Mouse (Mus musculus): ENCODE measurements around the gene Arid1b. TPM values are rescaled to one million over a fixed set of nuclear protein-coding genes. Genes with fewer than 3 reads are reported as not detected.

The Arid1b gene
- total and polyA plus RNA-seq, 3 experiments, result 6.1 to 12.4 (median 9.7) TPM

DNA sequence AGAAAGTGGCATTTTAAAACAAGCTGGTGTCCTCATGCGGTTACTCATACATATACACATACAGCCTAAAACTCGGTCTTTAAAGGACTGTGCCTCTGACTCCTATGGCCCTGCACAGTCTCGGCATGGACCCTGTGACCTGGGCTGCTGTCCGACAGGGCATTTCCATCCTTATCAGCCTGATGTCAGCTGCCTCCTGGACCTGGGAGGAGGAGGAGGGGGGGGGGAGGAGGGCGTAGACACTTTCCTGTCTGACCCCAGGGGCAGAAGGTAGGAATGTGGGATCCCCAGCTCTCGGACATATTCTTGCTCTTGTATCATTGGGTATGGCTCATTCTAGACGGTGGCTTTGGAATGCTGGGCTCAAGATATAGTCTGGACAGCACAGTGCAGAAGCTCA is 16.6 kb downstream of the Arid1b start:
- H3K27ac ChIP-seq (ENCODE audit: insufficient read depth, low read depth), result no peak overlapping the region
- H3K4me1 ChIP-seq (ENCODE audit: control insufficient read depth in 1 of 2, insufficient read depth in 2 of 2), result peaks cover 17 to 47% of the 10 kb centered on the region in 2 experiments
- H3K27me3 ChIP-seq (replicated peaks), result no peaks in the 10 kb centered on the region
- no peak for DNase-seq (ENCODE audit: extremely low read depth)
- H3K4me2 ChIP-seq (ENCODE audit: insufficient read depth, low read depth, poor library complexity, severe bottlenecking), result no peak overlapping the region
- no peak overlapping the region for H3K9ac ChIP-seq (ENCODE audit: insufficient read depth, low read depth)
- no peaks in the 10 kb centered on the region for H3K9me3 ChIP-seq (replicated peaks; ENCODE audit: low read length)
- no peak overlapping the region for H3K4me3 ChIP-seq (replicated peaks in 1 of 3; ENCODE audit: low read depth in 2 of 3, low read length in 2 of 3, poor library complexity in 1 of 3)
- dilution Hi-C loops (cut with MboI; ENCODE audit: extremely low pct_ligation_motif_present, extremely low pct_unique_long_range_greater_than_20kb, low sequenced_read_pairs) (no loop called here), in situ Hi-C loops (cut with MboI; ENCODE audit: low pct_ligation_motif_present, low pct_unique_long_range_greater_than_20kb, low sequenced_read_pairs) (no loop called here)
- H3K36me3 ChIP-seq (replicated peaks in 1 of 2; ENCODE audit: control insufficient read depth in 1 of 2, insufficient read depth in 1 of 2, low read length in 1 of 2), result peaks cover 0 to 33% of the 10 kb centered on the region in 2 experiments
- no peaks in the 10 kb centered on the region; the same call in none of the 2 replicates for H3K79me2 ChIP-seq (replicated peaks; ENCODE audit: control insufficient read depth, extremely low read depth, insufficient read depth, poor library complexity, severe bottlenecking)
- TF ChIP-seq ZC3H11A (IDR thresholded peaks at IDR 0.05; ENCODE audit: low read depth, low read length), result no peak
- no peak for TF ChIP-seq MAFK (IDR thresholded peaks at IDR 0.05; ENCODE audit: insufficient replicate concordance, low read length)
- no peak for TF ChIP-seq UBTF (IDR thresholded peaks at IDR 0.05; ENCODE audit: low read depth, low read length)
- no peak for TF ChIP-seq ZKSCAN1 (IDR thresholded peaks at IDR 0.05; ENCODE audit: borderline replicate concordance, low read depth, low read length)
- no peak for TF ChIP-seq TBP (conservative IDR thresholded peaks at IDR 0.05; ENCODE audit: low read depth, low read length)
- no peak for TF ChIP-seq PAX5 (IDR thresholded peaks at IDR 0.05; ENCODE audit: low read length)

DNA sequence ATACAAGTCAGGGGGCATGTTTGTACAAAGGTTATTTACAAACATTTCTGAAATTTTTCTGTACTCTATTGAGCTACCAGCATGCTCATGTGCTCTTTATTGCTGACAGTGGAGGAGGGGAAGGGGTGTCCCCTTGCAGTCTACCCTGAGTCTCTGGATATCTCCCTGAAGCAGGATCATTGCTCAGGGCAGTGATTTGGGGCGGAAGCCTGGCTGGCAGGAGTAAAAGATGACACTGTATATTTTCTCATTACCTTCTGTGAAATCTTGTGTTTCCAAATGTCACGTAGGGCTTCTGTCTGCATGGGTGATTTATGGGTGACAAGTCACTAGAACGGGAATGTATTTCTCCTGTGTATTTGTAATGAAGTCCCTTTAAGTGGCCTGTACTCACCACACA is 18.0 kb downstream of the Arid1b start:
- no peaks in the 10 kb centered on the region; the same call in none of the 2 replicates for H3K79me2 ChIP-seq (replicated peaks; ENCODE audit: control insufficient read depth, extremely low read depth, insufficient read depth, poor library complexity, severe bottlenecking)
- in situ Hi-C loops (cut with MboI; ENCODE audit: low pct_ligation_motif_present, low pct_unique_long_range_greater_than_20kb, low sequenced_read_pairs), result no loop called here
- TF ChIP-seq GABPA (IDR thresholded peaks at IDR 0.05; ENCODE audit: insufficient replicate concordance, low read depth, low read length) (no peak), MAZ (IDR thresholded peaks at IDR 0.05; ENCODE audit: low read depth, low read length) (no peak), ZC3H11A (IDR thresholded peaks at IDR 0.05; ENCODE audit: low read depth, low read length) (no peak), TBP (conservative IDR thresholded peaks at IDR 0.05; ENCODE audit: low read depth, low read length) (no peak), CTCF (conservative IDR thresholded peaks at IDR 0.05 in 1 of 2, IDR thresholded peaks at IDR 0.05 in 1 of 2; ENCODE audit: low read depth in 2 of 2, low read length in 2 of 2) (no peak), RCOR1 (conservative IDR thresholded peaks at IDR 0.05; ENCODE audit: low read depth, low read length) (no peak)
- no peak overlapping the region for H3K9ac ChIP-seq (ENCODE audit: insufficient read depth, low read depth)
- no peaks in the 10 kb centered on the region for H3K9me3 ChIP-seq (replicated peaks; ENCODE audit: low read length)
- no peak overlapping the region for H3K27ac ChIP-seq (ENCODE audit: insufficient read depth, low read depth)
- no peak for DNase-seq (ENCODE audit: extremely low read depth)
- no peak overlapping the region for H3K4me2 ChIP-seq (ENCODE audit: insufficient read depth, low read depth, poor library complexity, severe bottlenecking)
- no peak overlapping the region for H3K4me3 ChIP-seq (replicated peaks in 1 of 3; ENCODE audit: low read depth in 2 of 3, low read length in 2 of 3, poor library complexity in 1 of 3)
- peaks cover 0 to 33% of the 10 kb centered on the region in 2 experiments for H3K36me3 ChIP-seq (replicated peaks in 1 of 2; ENCODE audit: control insufficient read depth in 1 of 2, insufficient read depth in 1 of 2, low read length in 1 of 2)
- dilution Hi-C loops (cut with MboI; ENCODE audit: extremely low pct_ligation_motif_present, extremely low pct_unique_long_range_greater_than_20kb, low sequenced_read_pairs), result no loop called here
- peaks cover 10 to 39% of the 10 kb centered on the region in 2 experiments for H3K4me1 ChIP-seq (ENCODE audit: control insufficient read depth in 1 of 2, insufficient read depth in 2 of 2)
- H3K27me3 ChIP-seq (replicated peaks), result no peaks in the 10 kb centered on the region

DNA sequence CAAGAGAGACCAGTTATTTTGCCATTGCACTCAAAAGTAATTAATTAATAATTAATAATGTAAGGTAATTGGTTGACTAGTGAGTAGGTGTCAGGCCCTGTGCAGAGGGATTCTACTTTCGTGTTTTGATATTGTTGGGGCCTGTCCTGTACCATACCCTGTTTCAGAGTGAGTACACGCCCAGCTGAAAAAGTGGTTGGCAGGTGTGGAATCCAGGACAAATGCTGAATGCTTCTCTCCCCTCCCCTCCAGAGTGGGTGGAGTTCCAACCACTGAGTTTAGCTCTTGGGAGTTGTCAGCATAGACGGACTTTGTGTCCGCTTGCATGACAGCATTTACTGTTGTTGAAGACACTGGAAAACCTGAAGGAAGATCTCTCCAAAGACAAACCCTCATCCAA is 18.4 kb downstream of the Arid1b start:
- H3K27ac ChIP-seq (ENCODE audit: insufficient read depth, low read depth), result no peak overlapping the region
- dilution Hi-C loops (cut with MboI; ENCODE audit: extremely low pct_ligation_motif_present, extremely low pct_unique_long_range_greater_than_20kb, low sequenced_read_pairs) (no loop called here), in situ Hi-C loops (cut with MboI; ENCODE audit: low pct_ligation_motif_present, low pct_unique_long_range_greater_than_20kb, low sequenced_read_pairs) (no loop called here)
- no peak overlapping the region for H3K9ac ChIP-seq (ENCODE audit: insufficient read depth, low read depth)
- H3K4me1 ChIP-seq (ENCODE audit: control insufficient read depth in 1 of 2, insufficient read depth in 2 of 2), result peaks cover 8 to 36% of the 10 kb centered on the region in 2 experiments
- no peaks in the 10 kb centered on the region for H3K9me3 ChIP-seq (replicated peaks; ENCODE audit: low read length)
- peaks cover 0 to 29% of the 10 kb centered on the region in 2 experiments for H3K36me3 ChIP-seq (replicated peaks in 1 of 2; ENCODE audit: control insufficient read depth in 1 of 2, insufficient read depth in 1 of 2, low read length in 1 of 2)
- no peak for DNase-seq (ENCODE audit: extremely low read depth)
- no peaks in the 10 kb centered on the region; the same call in none of the 2 replicates for H3K79me2 ChIP-seq (replicated peaks; ENCODE audit: control insufficient read depth, extremely low read depth, insufficient read depth, poor library complexity, severe bottlenecking)
- H3K27me3 ChIP-seq (replicated peaks), result no peaks in the 10 kb centered on the region
- no peak overlapping the region for H3K4me2 ChIP-seq (ENCODE audit: insufficient read depth, low read depth, poor library complexity, severe bottlenecking)
- TF ChIP-seq JUN (IDR thresholded peaks at IDR 0.05; ENCODE audit: insufficient read depth, low read depth, low read length), result no peak
- no peak for TF ChIP-seq IRF4 (IDR thresholded peaks at IDR 0.05; ENCODE audit: low read depth, low read length)
- no peak for TF ChIP-seq ZNF384 (IDR thresholded peaks at IDR 0.05; ENCODE audit: low read depth, low read length)
- no peak for TF ChIP-seq SMC3 (IDR thresholded peaks at IDR 0.05; ENCODE audit: low read depth, low read length)
- H3K4me3 ChIP-seq (replicated peaks in 1 of 3; ENCODE audit: low read depth in 2 of 3, low read length in 2 of 3, poor library complexity in 1 of 3), result no peak overlapping the region

Data from CH12.LX (cell line).